Mouse (Mus musculus) liver, postnatal 0 days (tissue): ENCODE measurements around the gene Adamts14.

Experiments
- CTCF ChIP-seq: sonication (generic); IDR thresholded peaks from 2 replicates; pipeline ENCODE4 v1.5.1; 2016; ENCODE audit warnings: antibody characterized with exemption, low read depth
- EP300 ChIP-seq: IDR thresholded peaks from 2 replicates; pipeline ENCODE4 v1.6.1; 2016; ENCODE audit warnings: antibody characterized with exemption, low read depth, mild to moderate bottlenecking

GRCm38 (mm10) chr10:61177751-61178150 is 95.5 kb downstream of the Adamts14 start:
- TF ChIP-seq CTCF (no peak), EP300 (no peak)
